Mouse (Mus musculus) hindbrain, embryonic 11.5 days (tissue): ENCODE data around the gene Myo1b. TPM values are rescaled to one million over a fixed set of nuclear protein-coding genes. Genes with fewer than 3 reads are reported as not detected.

Source experiments
- ATAC-seq: fragments of 200-750 bp; cut with Nextera tagmentation; 2 replicates; pipeline ENCODE4 v1.8.0; 2017; ENCODE audit warnings: mild to moderate bottlenecking, moderate TSS enrichment, moderate library complexity; ENCODE audit not compliant: low FRiP score
- DNase-seq: peaks from one replicate; pipeline ENCODE4 v3.0.0-alpha.2; 2015; ENCODE audit warnings: low spot score
- H3K27ac ChIP-seq: fragments of 300-500 bp; sonication (generic); 2 replicates; pipeline ENCODE4 v1.5.1; 2014; ENCODE audit warnings: mild to moderate bottlenecking, low read depth, low read length
- H3K27me3 ChIP-seq: fragments of 300-500 bp; sonication (generic); 2 replicates; pipeline ENCODE4 v1.6.1; 2014; ENCODE audit warnings: mild to moderate bottlenecking, low read length, moderate library complexity, mixed read lengths; ENCODE audit not compliant: control insufficient read depth, insufficient read depth
- H3K36me3 ChIP-seq: fragments of 300-500 bp; sonication (generic); 2 replicates; pipeline ENCODE4 v1.6.1; 2014; ENCODE audit warnings: mild to moderate bottlenecking, low read length, moderate library complexity, mixed read lengths; ENCODE audit not compliant: control insufficient read depth, insufficient read depth
- H3K4me1 ChIP-seq: fragments of 300-500 bp; sonication (generic); replicated peaks from 2 replicates; pipeline ENCODE4 v1.6.1; 2014; ENCODE audit warnings: low read length, mixed read lengths; ENCODE audit not compliant: control insufficient read depth, insufficient read depth
- H3K4me2 ChIP-seq: fragments of 300-500 bp; sonication (generic); replicated peaks from 2 replicates; pipeline ENCODE4 v1.6.1; 2014; ENCODE audit warnings: mild to moderate bottlenecking, low read depth, low read length
- H3K4me3 ChIP-seq: fragments of 300-500 bp; sonication (generic); 2 replicates; pipeline ENCODE4 v1.5.1; 2014; ENCODE audit warnings: low read depth, low read length
- H3K9ac ChIP-seq: fragments of 300-500 bp; sonication (generic); 2 replicates; pipeline ENCODE4 v1.6.1; 2014; ENCODE audit warnings: low read depth, low read length
- H3K9me3 ChIP-seq: fragments of 300-500 bp; sonication (generic); 2 replicates; pipeline ENCODE4 v1.6.1; 2016; ENCODE audit warnings: low read length; ENCODE audit not compliant: control insufficient read depth
- WGBS: fragments of 180-500 bp; shearing (Covaris S2); extraction: QIAGEN DNeasy Blood & Tissue Kit; methylation state at CpG from one replicate; pipeline ENCODE4 v1.1.7; 2014; 5-methylcytosine and 5-hydroxymethylcytosine counted together
- polyA plus RNA-seq: library from polyadenylated mRNA; unstranded; fragments of >200 nt; fragmentation: Nextera tagmentation; extraction: Ambion mirVana; gene quantifications from 2 replicates; pipeline ENCODE4 v1.2.1, GENCODE M21; 2014

Myo1b gene
- polyA plus RNA-seq, 1 experiment from 2014 or later: 156 TPM

GRCm38 (mm10) chr1:51821701-51822495, 94.0 kb downstream of the Myo1b start:
- no peak overlapping the region for H3K4me3 ChIP-seq
- H3K27me3 ChIP-seq: no peaks in the 10 kb centered on the region
- H3K9ac ChIP-seq: no peak overlapping the region
- DNase-seq (no peak), ATAC-seq (no peak)
- H3K36me3 ChIP-seq: no peaks in the 10 kb centered on the region; the same call in 1 of the 2 replicates
- no peaks in the 10 kb centered on the region for H3K9me3 ChIP-seq
- no peak overlapping the region for H3K4me2 ChIP-seq
- 92% methylated on average over 13 of the region's 13 CpGs for WGBS
- no peak overlapping the region for H3K27ac ChIP-seq
- H3K4me1 ChIP-seq: no peaks in the 10 kb centered on the region

- WGBS: 95% methylated on average over 6 of the region's 6 CpGs
- Histone ChIP-seq H3K27me3 (no peaks in the 10 kb centered on the region), H3K9me3 (no peaks in the 10 kb centered on the region), H3K27ac (no peak overlapping the region), H3K4me1 (no peaks in the 10 kb centered on the region), H3K4me2 (no peak overlapping the region), H3K36me3 (no peaks in the 10 kb centered on the region; the same call in 1 of the 2 replicates), H3K4me3 (no peak overlapping the region), H3K9ac (no peak overlapping the region)
- DNase-seq (no peak), ATAC-seq (no peak)
These were observed 95.4 kb downstream of the Myo1b start for GRCm38 (mm10) chr1:51820520-51820919.

- Histone ChIP-seq H3K36me3 (no peaks in the 10 kb centered on the region; the same call in 1 of the 2 replicates), H3K4me2 (no peak overlapping the region), H3K4me3 (no peak overlapping the region), H3K4me1 (no peaks in the 10 kb centered on the region), H3K9me3 (no peaks in the 10 kb centered on the region), H3K9ac (no peak overlapping the region), H3K27me3 (no peaks in the 10 kb centered on the region), H3K27ac (no peak overlapping the region)
- ATAC-seq: no peak
- whole genome bisulfite sequencing: 90% methylated on average over 7 of the region's 7 CpGs
- DNase-seq: no peak
These were observed 95.8 kb downstream of the Myo1b start for GRCm38 (mm10) chr1:51820013-51820441.

- Histone ChIP-seq H3K9ac (no peak overlapping the region), H3K36me3 (no peaks in the 10 kb centered on the region), H3K27me3 (no peaks in the 10 kb centered on the region), H3K4me3 (no peak overlapping the region), H3K27ac (no peak overlapping the region), H3K9me3 (no peaks in the 10 kb centered on the region), H3K4me1 (no peaks in the 10 kb centered on the region), H3K4me2 (no peak overlapping the region)
- ATAC-seq: no peak
- 78% methylated on average over 1 of the region's 1 CpGs for WGBS
- DNase-seq: no peak
These were observed 100.2 kb downstream of the Myo1b start for GRCm38 (mm10) chr1:51815636-51816035.

GRCm38 (mm10) chr1:51814854-51815630, 100.8 kb downstream of the Myo1b start:
- Histone ChIP-seq H3K9ac (no peak overlapping the region), H3K9me3 (no peaks in the 10 kb centered on the region), H3K36me3 (no peaks in the 10 kb centered on the region), H3K4me3 (no peak overlapping the region), H3K4me2 (no peak overlapping the region), H3K27ac (no peak overlapping the region), H3K27me3 (no peaks in the 10 kb centered on the region), H3K4me1 (no peaks in the 10 kb centered on the region)
- ATAC-seq: peak; percentile 54; the same call in 1 of the 2 replicates
- 68% methylated on average over 5 of the region's 5 CpGs for WGBS
- DNase-seq: no peak

- DNase-seq (no peak), ATAC-seq (no peak)
- no peaks in the 10 kb centered on the region for H3K4me1 ChIP-seq
- H3K36me3 ChIP-seq: no peaks in the 10 kb centered on the region
- H3K27ac ChIP-seq: no peak overlapping the region
- no peaks in the 10 kb centered on the region for H3K27me3 ChIP-seq
- no peak overlapping the region for H3K9ac ChIP-seq
- no peak overlapping the region for H3K4me2 ChIP-seq
- WGBS: 90% methylated on average over 10 of the region's 10 CpGs
- H3K9me3 ChIP-seq: no peaks in the 10 kb centered on the region
- H3K4me3 ChIP-seq: no peak overlapping the region
These were observed 107.0 kb downstream of the Myo1b start for GRCm38 (mm10) chr1:51808847-51809246.

- H3K4me3 ChIP-seq: no peak overlapping the region
- ATAC-seq (no peak), DNase-seq (no peak)
These were observed 107.6 kb downstream of the Myo1b start for GRCm38 (mm10) chr1:51808228-51808627.

GRCm38 (mm10) chr1:51805040-51805610, 110.7 kb downstream of the Myo1b start:
- no peak overlapping the region for H3K4me2 ChIP-seq
- 51% methylated on average over 5 of the region's 5 CpGs for WGBS
- H3K4me1 ChIP-seq: no peaks in the 10 kb centered on the region
- H3K27ac ChIP-seq: no peak overlapping the region
- DNase-seq: no peak
- no peaks in the 10 kb centered on the region for H3K9me3 ChIP-seq
- ATAC-seq: no peak
- no peak overlapping the region for H3K4me3 ChIP-seq
- H3K27me3 ChIP-seq: no peaks in the 10 kb centered on the region
- H3K36me3 ChIP-seq: 0 out of 2 replicates have a peak, but pooled peaks cover 1% of the 10 kb centered on the region
- H3K9ac ChIP-seq: no peak overlapping the region

More at GRCm38 (mm10) chr1:51808228-51808627, 107.6 kb downstream of the Myo1b start:
- no peaks in the 10 kb centered on the region for H3K36me3 ChIP-seq
- H3K27ac ChIP-seq: no peak overlapping the region
- no peaks in the 10 kb centered on the region for H3K4me1 ChIP-seq
- H3K9me3 ChIP-seq: no peaks in the 10 kb centered on the region
- H3K4me2 ChIP-seq: no peak overlapping the region
- 79% methylated on average over 1 of the region's 1 CpGs for WGBS
- no peaks in the 10 kb centered on the region for H3K27me3 ChIP-seq
- H3K9ac ChIP-seq: no peak overlapping the region
